Mouse (Mus musculus): ENCODE results near the gene Pcp2. TPM values are rescaled to one million over a fixed set of nuclear protein-coding genes. Genes with fewer than 3 reads are reported as not detected.
A peak's percentile ranks its signal among the peaks of the same experiment; 100 is the strongest.

Pcp2 gene
- polyA plus RNA-seq, 1 experiment from 2014 or later = not detected

GRCm38 (mm10) chr8:3654726-3655508, 29.6 kb upstream of the Pcp2 start:
- Histone ChIP-seq H3K9ac (ENCODE audit: low read length) (no peak overlapping the region), H3K4me3 (ENCODE audit: low read depth, low read length) (no peak overlapping the region), H3K4me2 (ENCODE audit: low read depth) (no peak overlapping the region), H3K36me3 (ENCODE audit: control insufficient read depth, insufficient read depth, low read length) (no peaks in the 10 kb centered on the region), H3K27ac (ENCODE audit: low read depth, low read length) (no peak overlapping the region), H3K27me3 (ENCODE audit: control insufficient read depth, insufficient read depth, low read length) (no peaks in the 10 kb centered on the region), H3K9me3 (ENCODE audit: control insufficient read depth, low read length) (no peaks in the 10 kb centered on the region), H3K4me1 (ENCODE audit: control insufficient read depth, insufficient read depth, low read length) (no peaks in the 10 kb centered on the region)
- ATAC-seq (ENCODE audit: insufficient read depth, low FRiP score, low TSS enrichment) = no peak
- 77% methylated on average over 11 of the region's 11 CpGs for WGBS
- DNase-seq (ENCODE audit: low spot score) = no peak

GRCm38 (mm10) chr8:3652845-3653244, 27.5 kb upstream of the Pcp2 start:
- DNase-seq (ENCODE audit: low spot score) (no peak), ATAC-seq (ENCODE audit: insufficient read depth, low FRiP score, low TSS enrichment) (no peak)
- Histone ChIP-seq H3K9me3 (ENCODE audit: control insufficient read depth, low read length) (no peaks in the 10 kb centered on the region), H3K27me3 (ENCODE audit: control insufficient read depth, insufficient read depth, low read length) (no peaks in the 10 kb centered on the region), H3K36me3 (ENCODE audit: control insufficient read depth, insufficient read depth, low read length) (no peaks in the 10 kb centered on the region), H3K4me2 (ENCODE audit: low read depth) (no peak overlapping the region), H3K4me3 (ENCODE audit: low read depth, low read length) (no peak overlapping the region), H3K4me1 (ENCODE audit: control insufficient read depth, insufficient read depth, low read length) (no peaks in the 10 kb centered on the region), H3K27ac (ENCODE audit: low read depth, low read length) (no peak overlapping the region), H3K9ac (ENCODE audit: low read length) (no peak overlapping the region)
- WGBS = 71% methylated on average over 3 of the region's 3 CpGs

GRCm38 (mm10) chr8:3648990-3649389, 23.6 kb upstream of the Pcp2 start:
- Histone ChIP-seq H3K4me1 (ENCODE audit: control insufficient read depth, insufficient read depth, low read length) (no peaks in the 10 kb centered on the region), H3K4me3 (ENCODE audit: low read depth, low read length) (no peak overlapping the region), H3K4me2 (ENCODE audit: low read depth) (no peak overlapping the region), H3K9ac (ENCODE audit: low read length) (no peak overlapping the region), H3K9me3 (ENCODE audit: control insufficient read depth, low read length) (no peaks in the 10 kb centered on the region), H3K27me3 (ENCODE audit: control insufficient read depth, insufficient read depth, low read length) (no peaks in the 10 kb centered on the region), H3K27ac (ENCODE audit: low read depth, low read length) (no peak overlapping the region), H3K36me3 (ENCODE audit: control insufficient read depth, insufficient read depth, low read length) (no peaks in the 10 kb centered on the region)
- WGBS = 44% methylated on average over 1 of the region's 1 CpGs
- ATAC-seq (ENCODE audit: insufficient read depth, low FRiP score, low TSS enrichment) (no peak), DNase-seq (ENCODE audit: low spot score) (no peak)

- H3K4me2 ChIP-seq (ENCODE audit: low read depth) = no peak overlapping the region
- no peaks in the 10 kb centered on the region for H3K9me3 ChIP-seq (ENCODE audit: control insufficient read depth, low read length)
- H3K9ac ChIP-seq (ENCODE audit: low read length) = no peak overlapping the region
- H3K36me3 ChIP-seq (ENCODE audit: control insufficient read depth, insufficient read depth, low read length) = no peaks in the 10 kb centered on the region
- H3K27me3 ChIP-seq (ENCODE audit: control insufficient read depth, insufficient read depth, low read length) = no peaks in the 10 kb centered on the region
- ATAC-seq (ENCODE audit: insufficient read depth, low FRiP score, low TSS enrichment) (no peak), DNase-seq (ENCODE audit: low spot score) (no peak)
- no peaks in the 10 kb centered on the region for H3K4me1 ChIP-seq (ENCODE audit: control insufficient read depth, insufficient read depth, low read length)
- no peak overlapping the region for H3K4me3 ChIP-seq (ENCODE audit: low read depth, low read length)
- H3K27ac ChIP-seq (ENCODE audit: low read depth, low read length) = no peak overlapping the region
- WGBS = 73% methylated on average over 2 of the region's 2 CpGs
Observed at GRCm38 (mm10) chr8:3648268-3648667, 22.9 kb upstream of the Pcp2 start.

GRCm38 (mm10) chr8:3647561-3647960, 22.2 kb upstream of the Pcp2 start:
- Histone ChIP-seq H3K4me2 (ENCODE audit: low read depth) (no peak overlapping the region), H3K9ac (ENCODE audit: low read length) (no peak overlapping the region), H3K9me3 (ENCODE audit: control insufficient read depth, low read length) (no peaks in the 10 kb centered on the region), H3K27ac (ENCODE audit: low read depth, low read length) (no peak overlapping the region), H3K27me3 (ENCODE audit: control insufficient read depth, insufficient read depth, low read length) (no peaks in the 10 kb centered on the region), H3K4me3 (ENCODE audit: low read depth, low read length) (no peak overlapping the region), H3K4me1 (ENCODE audit: control insufficient read depth, insufficient read depth, low read length) (no peaks in the 10 kb centered on the region), H3K36me3 (ENCODE audit: control insufficient read depth, insufficient read depth, low read length) (no peaks in the 10 kb centered on the region)
- WGBS = 80% methylated on average over 4 of the region's 4 CpGs
- ATAC-seq (ENCODE audit: insufficient read depth, low FRiP score, low TSS enrichment) (no peak), DNase-seq (ENCODE audit: low spot score) (no peak)

DNA sequence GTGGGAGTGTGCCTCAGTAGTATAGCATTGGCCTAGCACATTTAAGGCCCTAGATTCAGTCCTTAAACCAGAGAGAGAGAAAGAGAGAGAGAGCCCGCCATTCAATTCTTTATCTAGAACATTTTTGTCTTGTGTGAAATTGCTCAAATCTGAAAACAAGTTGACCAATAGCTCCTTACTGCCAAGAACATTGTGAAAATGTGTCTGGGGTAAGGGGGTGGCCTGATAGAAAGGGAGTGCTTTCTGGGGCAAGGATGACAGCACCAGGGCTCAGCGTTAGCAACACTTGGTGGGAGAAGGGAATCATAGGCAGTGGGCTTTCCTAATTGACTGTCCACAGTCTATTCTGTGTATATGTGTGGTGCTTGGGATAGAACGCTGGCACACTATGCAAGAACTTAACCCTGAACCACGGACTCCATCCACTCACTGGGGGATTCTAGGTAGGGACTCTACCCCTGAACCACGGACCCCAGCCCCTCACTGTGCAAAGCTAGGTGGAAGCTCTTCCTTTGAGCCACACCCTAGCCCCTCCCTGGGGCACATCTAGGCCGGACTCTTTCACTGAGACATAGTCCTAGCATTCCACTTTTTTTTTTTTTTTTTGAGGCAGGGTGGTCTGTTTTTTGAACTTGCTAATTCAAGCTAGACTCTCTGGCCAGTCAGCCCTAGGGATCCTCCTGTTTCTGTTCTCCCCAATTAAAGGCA, 21.6 kb upstream of the Pcp2 start:
- H3K27me3 ChIP-seq (ENCODE audit: control insufficient read depth, insufficient read depth, low read length) = no peaks in the 10 kb centered on the region
- no peak overlapping the region for H3K4me2 ChIP-seq (ENCODE audit: low read depth)
- H3K27ac ChIP-seq (ENCODE audit: low read depth, low read length) = no peak overlapping the region
- H3K36me3 ChIP-seq (ENCODE audit: control insufficient read depth, insufficient read depth, low read length) = no peaks in the 10 kb centered on the region
- WGBS = 87% methylated on average over 6 of the region's 6 CpGs
- H3K9me3 ChIP-seq (ENCODE audit: control insufficient read depth, low read length) = no peaks in the 10 kb centered on the region
- no peak for ATAC-seq (ENCODE audit: insufficient read depth, low FRiP score, low TSS enrichment)
- no peak overlapping the region for H3K9ac ChIP-seq (ENCODE audit: low read length)
- no peak overlapping the region for H3K4me3 ChIP-seq (ENCODE audit: low read depth, low read length)
- no peaks in the 10 kb centered on the region for H3K4me1 ChIP-seq (ENCODE audit: control insufficient read depth, insufficient read depth, low read length)
- no peak for DNase-seq (ENCODE audit: low spot score)

DNA sequence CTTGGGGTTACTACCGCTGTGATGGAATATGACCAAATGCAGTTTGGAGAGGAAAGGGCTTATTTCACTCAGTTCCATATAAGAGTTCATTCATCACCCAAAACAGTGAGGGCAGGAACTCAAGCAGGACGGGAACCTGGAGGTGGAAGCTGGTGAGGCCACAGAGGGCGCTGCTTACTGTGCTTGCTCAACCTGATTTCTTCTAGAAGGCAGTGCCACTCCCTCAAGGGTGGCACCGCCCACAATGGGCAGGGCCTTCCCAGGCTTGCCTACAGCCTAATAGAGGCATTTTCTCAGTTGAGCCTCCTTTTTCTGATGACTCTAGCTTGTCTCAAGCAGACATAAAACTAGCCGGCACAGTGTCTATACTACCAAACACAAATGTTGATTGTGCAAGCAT, 20.5 kb upstream of the Pcp2 start:
- no peak for ATAC-seq (ENCODE audit: insufficient read depth, low FRiP score, low TSS enrichment)
- no peaks in the 10 kb centered on the region for H3K4me1 ChIP-seq (ENCODE audit: control insufficient read depth, insufficient read depth, low read length)
- no peaks in the 10 kb centered on the region for H3K27me3 ChIP-seq (ENCODE audit: control insufficient read depth, insufficient read depth, low read length)
- H3K4me3 ChIP-seq (ENCODE audit: low read depth, low read length) = no peak overlapping the region
- DNase-seq (ENCODE audit: low spot score) = no peak
- no peak overlapping the region for H3K27ac ChIP-seq (ENCODE audit: low read depth, low read length)
- H3K9me3 ChIP-seq (ENCODE audit: control insufficient read depth, low read length) = no peaks in the 10 kb centered on the region
- WGBS = 25% methylated on average over 5 of the region's 5 CpGs
- no peaks in the 10 kb centered on the region for H3K36me3 ChIP-seq (ENCODE audit: control insufficient read depth, insufficient read depth, low read length)
- H3K9ac ChIP-seq (ENCODE audit: low read length) = no peak overlapping the region
- H3K4me2 ChIP-seq (ENCODE audit: low read depth) = no peak overlapping the region

- Histone ChIP-seq H3K27ac (ENCODE audit: low read depth, low read length) (no peak overlapping the region), H3K27me3 (ENCODE audit: control insufficient read depth, insufficient read depth, low read length) (no peaks in the 10 kb centered on the region), H3K4me3 (ENCODE audit: low read depth, low read length) (peak overlapping the region; percentile 47), H3K9me3 (ENCODE audit: control insufficient read depth, low read length) (no peaks in the 10 kb centered on the region), H3K4me1 (ENCODE audit: control insufficient read depth, insufficient read depth, low read length) (no peaks in the 10 kb centered on the region), H3K4me2 (ENCODE audit: low read depth) (peak overlapping the region; percentile 78), H3K9ac (ENCODE audit: low read length) (peak overlapping the region; percentile 48), H3K36me3 (ENCODE audit: control insufficient read depth, insufficient read depth, low read length) (no peaks in the 10 kb centered on the region)
- DNase-seq (ENCODE audit: low spot score) (no peak), ATAC-seq (ENCODE audit: insufficient read depth, low FRiP score, low TSS enrichment) (no peak)
- 19% methylated on average over 8 of the region's 8 CpGs for WGBS
Observed at GRCm38 (mm10) chr8:3631478-3631875, 6.1 kb upstream of the Pcp2 start.

Measured in neural tube, embryonic 11.5 days (tissue).